Mouse (Mus musculus) cerebellum, adult 11 months (tissue): ENCODE measurements around the gene Lmnb2.

Experiments
- DNase-seq: peaks from one replicate; pipeline ENCODE4 v3.0.0; 2022

Lmnb2 gene

DNA sequence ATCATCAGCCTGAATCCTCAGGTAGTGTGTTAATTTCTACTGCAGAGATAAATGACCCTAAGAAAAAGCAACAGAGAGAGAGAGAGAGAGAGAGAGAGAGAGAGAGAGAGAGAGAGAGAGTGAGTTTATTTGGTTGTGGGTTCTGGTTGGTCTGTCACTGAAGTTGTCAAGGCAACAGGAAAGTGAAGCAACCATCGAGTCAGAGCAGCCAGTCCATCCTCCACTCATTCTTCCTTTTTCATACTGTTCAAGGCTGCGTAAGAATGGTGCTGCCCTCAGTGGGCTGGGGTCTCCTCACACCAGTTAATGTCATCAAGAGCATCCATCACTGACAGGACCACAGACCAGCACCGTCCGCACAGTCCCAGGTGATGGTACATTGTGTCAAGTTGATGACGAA lies 26.2 kb upstream of the Lmnb2 start:
- DNase-seq: no peak

DNA sequence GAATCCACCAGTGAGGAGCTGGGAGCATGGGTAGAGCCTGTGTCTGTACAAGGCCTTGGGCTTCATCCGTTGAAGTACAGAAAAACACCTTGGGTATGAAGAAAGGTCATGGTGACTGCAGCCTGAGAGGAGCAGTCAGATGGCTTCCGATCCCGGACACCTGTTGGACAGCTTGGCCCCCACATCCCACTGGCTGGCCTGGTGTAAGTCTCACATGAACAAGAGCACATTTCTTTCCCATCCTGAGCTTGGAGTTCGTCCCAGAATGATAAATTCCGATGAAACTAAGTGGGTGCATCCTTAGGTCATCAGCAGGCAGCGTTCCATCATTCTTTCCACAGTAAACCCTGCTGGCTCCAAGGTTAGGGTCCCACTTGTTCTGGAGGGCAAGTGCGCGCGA lies 25.7 kb upstream of the Lmnb2 start:
- no peak for DNase-seq

DNA sequence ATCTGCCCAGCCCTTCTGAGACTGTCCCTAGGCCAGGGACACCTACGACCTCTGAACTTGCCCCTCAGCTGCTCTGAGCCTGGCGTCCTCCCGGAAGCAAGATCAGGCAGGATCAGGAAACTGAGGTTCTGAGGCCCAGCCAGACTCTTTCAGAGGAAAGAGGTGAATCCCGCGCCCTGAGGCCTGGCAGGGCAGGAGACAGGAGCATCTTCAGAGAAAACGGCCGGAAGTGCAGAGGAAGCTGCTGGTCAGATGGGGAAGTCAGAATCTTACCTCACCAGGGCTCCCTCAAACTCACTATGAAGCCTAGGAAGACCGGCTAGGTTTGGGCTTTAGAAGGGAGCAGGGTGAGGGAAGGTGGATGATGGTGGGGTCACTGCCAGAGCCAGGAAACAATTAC lies 24.9 kb upstream of the Lmnb2 start:
- DNase-seq: no peak

DNA sequence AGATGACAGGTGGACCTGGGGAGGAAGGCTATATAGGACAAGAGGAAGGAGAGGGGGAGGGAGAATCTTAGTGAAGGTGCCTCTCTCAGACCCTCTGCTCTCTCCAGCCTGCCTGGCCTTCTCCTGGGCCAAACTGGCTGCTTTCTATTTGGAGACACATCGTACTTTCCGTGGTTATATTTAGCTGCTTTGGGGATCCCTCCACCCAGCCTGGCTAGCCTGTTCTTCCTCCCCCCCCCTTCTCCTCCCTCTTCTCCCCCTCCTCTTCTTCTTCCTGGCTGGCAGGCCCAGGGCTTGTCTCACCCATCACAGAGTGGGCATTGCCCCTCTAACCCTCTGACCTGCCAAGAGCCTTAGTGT lies 22.9 kb upstream of the Lmnb2 start:
- no peak for DNase-seq

DNA sequence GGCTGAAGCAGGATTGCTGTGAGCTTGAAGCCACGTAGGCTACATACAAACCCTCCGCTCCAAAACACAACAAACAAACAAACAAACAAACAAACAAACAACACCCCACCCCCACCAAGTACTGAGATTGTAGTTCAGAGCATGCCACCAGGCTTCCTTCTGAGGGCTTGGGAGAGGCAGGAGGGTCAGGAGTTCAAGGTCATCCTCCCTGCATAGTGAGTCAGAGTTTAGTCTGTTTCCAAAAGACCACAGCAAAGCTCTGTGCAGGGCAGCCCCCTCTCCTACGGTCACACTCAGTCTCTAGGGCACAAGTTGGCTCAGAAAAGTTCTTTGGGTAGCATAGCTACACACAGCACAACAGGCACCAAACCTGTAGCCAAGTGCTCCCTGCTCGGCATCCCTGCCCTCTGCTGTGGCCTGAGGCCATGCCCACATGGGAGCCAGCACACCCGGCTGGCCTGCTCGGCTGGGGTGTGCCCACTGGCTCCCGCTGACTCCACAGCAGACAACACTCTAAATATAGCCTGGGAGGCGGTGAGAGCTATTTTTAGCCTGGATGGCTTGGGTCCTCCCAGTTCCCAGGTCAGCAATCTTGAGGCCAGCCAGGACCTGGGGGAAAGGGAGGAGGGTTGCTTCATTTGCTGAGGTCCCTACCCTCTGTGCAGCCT lies 22.4 kb upstream of the Lmnb2 start:
- DNase-seq: no peak

DNA sequence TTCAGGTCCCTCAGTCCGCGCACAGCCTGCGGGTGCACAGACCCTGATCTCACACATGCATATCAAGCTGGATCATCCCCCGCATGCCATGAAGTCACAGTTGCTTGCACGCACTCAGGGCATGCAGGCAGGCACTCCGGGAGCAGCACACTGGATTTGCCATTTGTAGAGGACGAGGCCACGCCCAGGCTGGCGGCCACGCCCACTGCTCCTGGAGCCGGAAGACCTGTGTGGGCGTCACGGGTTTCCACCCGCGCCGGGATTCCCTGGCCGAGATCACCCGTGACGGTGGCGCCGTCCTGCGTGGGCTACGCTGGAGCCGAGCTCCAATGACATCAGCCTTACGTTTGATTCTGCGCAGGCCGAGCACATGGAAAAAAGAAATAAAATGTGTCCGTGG lies 21.6 kb upstream of the Lmnb2 start:
- DNase-seq: peak; percentile 73

DNA sequence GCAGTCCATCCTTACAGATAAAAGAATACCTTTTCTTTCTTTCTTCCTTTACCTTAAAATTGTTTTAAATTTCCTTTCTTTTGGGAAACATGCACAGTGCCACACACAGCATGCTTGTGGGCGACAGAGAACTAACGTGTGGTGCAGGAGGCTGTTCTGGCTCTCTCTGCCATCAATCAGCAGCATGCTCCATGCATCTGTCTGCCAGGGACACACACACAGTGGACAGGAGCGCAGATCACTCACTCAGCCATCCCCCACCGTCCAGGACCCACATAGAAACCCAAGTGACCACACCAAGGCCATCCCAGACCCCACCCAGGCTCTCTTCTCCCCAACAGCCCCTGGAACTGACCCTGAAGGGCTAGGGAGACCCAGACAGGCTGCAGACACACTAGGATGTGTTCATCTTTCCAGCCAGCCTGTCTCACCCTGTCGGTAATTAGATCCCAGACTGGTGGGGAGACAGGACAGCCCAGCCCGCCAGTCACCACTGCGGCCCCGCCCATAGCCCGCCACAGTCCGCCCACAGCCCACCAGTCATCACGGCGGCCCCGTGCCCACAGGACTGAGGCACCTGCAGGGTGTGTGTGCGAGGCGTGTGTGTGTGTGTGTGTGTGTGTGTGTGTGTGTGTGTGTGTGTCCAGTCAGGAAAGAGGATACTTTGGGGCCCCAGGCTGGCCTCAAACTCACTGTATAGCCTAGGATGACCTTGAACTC lies 20.9 kb upstream of the Lmnb2 start:
- DNase-seq: no peak

DNA sequence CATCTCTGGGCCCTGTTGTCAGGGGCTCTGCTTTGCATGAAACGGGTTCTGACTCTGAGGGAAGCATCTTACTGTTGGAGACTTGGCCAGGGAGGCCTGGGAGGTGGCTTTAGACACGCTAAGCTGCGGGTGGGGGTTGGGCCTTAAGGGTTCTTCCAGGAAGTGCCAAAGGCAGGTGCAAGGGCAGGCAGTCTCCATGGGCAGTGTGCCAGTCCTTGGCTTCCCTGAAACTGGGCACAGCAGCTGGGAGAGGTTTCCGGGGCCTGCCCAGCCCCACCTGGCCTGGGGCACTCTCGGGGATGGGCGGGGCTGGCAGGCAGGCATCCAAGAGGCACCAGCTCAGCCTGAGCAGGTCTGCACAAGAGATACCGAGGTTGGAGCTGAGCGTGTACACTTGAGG lies 19.6 kb upstream of the Lmnb2 start:
- no peak for DNase-seq

DNA sequence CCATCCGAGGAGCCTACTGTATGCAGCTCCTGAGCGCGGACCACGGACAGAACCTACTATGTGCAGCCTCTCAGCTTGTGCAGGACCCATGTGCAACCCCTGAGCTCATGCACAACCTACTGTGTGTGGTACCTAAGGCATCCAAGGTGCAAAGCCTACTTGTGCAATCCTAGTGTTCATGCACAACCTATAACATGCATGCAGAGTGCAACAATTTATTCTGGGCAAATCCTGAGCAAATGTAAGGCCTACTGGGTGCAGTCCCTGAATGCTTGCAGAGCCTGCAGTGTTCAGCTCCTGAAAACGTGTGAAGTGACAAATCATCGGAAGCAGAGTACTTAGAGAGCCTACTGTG lies 18.7 kb upstream of the Lmnb2 start:
- DNase-seq: no peak

DNA sequence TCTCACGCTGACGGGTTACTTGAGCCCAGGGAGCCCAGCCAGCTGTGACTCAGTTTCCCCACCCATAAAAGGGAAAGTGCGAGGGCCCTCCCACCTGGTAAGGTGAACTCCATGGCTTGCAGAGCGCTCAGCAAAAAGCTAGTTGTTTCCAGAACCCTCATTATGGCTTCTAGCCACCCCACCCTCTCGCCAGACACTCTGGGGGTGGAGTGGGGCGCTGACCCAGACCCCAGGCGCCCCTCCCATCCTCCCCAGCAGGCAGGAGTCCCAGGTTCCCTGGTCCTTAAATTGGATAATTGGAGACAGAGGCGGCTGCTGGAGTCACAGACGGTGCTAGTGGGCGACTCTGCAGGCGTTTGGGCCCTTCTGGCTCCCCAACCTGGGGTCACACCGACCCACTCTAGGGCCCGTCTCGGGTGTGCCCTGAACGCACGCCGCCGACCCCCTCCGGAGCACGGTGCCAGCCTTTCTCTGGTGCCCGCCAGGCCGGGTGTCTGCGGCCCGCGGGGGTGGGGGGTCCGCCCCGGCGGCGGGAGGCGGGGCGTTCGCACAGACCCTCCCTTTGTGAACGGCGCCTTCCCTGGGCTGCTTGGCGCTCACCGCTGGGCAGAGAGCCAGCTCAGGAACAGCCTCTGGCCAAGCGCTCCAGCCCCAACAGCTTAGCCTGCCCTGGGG lies 18.2 kb upstream of the Lmnb2 start:
- peak; percentile 65 for DNase-seq

DNA sequence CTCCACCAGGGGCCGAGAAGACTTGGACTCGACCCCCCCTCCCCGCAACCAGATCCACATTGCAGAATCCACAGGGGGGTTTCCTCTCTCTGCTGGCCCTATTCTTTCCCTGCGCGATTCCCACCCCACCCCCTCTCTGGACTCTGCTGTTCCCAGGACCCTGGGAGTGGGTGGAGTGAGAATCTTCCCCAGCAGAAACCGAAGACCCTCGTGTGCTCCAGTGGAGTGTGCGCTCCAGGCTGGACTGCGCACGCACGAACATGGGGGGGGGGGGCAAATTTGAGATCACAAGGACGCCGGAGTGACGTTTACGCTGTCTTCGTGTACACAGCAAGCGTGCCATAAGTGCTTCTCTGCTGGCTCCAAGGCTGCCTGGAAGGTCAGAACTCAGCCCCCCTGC lies 17.7 kb upstream of the Lmnb2 start:
- DNase-seq: no peak

DNA sequence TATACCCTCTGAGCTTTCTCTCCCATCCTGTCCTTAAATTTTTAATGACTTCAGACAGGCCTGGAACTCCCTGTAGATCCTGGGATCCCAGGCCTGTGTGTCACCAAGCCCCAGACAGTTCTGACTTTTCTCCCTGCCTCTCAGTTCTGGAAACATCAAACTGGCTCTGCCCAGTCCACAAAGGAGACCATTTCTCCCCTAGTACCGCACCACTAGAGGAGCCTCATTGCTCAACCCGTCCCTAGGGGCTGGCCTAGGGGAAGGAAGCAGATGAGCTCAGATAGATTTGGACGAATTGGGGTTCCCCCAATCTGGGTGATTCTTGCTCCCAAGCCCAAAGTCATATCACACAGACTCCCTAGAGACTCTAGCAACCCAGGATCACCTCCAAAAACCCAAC lies 17.2 kb upstream of the Lmnb2 start:
- no peak for DNase-seq

DNA sequence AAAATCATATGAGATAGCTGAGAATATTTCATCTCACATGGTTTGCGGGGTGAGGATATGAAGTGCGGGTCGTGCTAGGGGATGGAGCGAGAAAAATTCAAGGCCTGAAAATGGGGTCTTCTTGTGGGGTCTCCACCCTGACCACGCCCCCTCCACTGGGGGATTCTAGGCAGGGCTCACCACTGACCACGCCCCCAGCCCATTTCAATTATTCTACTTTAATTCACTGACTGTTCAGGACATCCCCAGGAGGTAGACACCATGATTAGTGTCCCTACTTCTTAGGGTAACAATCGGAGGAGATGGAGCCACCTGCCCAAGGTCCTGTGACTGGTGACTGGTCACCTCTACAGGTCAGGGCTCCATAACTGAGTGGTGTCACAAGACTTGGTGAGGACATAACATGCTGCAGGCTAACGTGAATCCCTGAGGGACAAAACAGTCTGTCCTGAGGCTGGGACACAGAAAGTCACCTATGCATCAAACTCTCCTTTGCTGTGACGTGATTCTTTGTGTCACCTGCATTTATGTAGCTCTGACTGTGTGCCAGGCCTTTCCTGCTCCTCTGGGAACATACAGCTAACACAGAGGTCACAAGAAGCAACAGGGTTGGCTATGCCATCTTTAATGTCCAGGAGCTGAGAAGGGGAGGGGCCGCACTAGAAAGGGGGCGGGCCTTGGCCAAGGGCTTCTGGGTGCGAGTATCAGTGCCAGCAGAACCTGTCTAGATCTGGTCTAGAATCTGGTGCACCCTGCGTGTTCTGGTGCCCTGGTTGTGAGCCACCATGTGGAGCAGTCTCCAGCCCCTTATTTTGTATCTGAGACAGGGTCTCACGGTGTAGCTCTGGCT lies 16.3 kb upstream of the Lmnb2 start:
- DNase-seq: no peak

DNA sequence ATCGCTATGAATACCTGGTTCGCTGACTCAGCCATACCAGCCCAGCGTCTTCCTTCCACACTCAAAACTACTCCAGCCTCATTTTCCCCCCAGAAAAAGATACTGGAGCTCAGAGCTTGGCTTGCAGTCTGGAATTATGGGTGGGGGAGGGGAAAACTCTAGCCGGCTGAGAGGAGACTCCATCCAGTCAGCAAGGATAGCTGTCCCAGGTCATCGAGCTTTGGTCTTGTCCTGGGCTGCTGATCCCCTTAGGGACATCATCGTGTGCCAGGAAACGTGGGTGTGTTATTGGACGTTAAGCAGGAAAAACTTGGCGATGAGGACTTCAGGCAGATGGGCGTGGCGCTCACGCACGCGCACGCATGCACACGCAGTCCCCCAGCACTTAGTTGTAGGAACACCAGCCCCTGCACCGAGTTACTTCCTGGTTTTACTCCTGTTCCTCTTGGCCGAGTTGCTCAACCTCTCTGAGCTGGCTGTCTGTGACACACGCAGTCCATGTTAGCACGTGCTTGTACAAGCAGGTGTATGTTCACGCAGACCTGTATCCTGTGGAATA lies 15.5 kb upstream of the Lmnb2 start:
- no peak for DNase-seq

DNA sequence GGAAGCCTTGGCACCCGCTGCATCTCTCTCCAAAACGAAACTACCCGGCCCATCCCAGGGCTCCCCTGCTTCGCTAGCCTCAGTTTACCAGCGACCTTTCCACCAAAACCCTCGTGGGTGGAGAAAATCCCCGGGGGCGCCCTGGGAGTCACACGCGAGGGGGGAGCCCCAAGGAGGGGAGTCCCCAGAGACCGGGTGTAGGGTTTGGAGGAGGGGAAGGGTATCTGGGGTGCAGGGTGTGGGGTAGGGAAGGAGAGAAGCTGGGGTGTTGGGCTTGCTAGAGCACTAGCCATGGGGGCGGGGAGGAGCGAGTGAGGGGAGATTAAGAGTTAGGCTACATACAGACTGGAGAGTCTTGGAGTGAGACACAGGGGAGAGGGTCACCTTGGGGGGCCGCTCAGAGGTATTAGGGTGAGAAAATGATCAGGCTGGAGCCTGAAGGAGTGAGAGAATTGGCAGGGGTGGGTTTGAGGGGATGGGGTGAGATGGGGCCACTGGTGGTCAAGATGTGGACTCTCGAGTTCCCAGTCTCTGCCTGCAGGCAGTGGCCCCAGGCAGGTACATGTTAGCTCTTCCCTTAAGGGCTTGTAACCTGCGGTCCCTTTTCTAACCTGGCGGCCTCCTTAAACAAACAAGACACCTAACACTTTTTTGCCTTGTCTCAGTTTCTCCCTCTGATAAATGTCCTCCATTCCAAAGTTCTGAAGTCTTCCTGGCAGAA lies 14.8 kb upstream of the Lmnb2 start:
- no peak for DNase-seq

DNA sequence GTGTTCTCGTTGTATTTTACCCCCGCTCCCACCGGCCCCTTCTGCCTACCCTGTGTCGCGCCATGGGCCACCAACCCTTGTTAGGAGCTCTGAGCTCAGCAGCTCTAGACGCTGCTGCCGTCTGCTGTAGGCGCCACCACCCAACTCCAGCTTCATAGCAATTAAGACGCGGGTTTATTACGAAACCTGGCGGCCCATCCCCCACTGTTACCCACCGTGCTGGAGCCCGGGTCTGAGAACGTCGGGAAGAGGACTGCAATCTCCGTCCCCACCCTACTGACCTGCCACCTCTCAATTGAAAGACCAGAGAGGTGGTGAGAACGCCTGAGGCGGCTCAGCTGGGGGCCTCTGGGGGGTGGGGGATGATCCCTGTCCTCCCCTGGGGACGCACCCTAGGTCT lies 14.2 kb upstream of the Lmnb2 start:
- no peak for DNase-seq

DNA sequence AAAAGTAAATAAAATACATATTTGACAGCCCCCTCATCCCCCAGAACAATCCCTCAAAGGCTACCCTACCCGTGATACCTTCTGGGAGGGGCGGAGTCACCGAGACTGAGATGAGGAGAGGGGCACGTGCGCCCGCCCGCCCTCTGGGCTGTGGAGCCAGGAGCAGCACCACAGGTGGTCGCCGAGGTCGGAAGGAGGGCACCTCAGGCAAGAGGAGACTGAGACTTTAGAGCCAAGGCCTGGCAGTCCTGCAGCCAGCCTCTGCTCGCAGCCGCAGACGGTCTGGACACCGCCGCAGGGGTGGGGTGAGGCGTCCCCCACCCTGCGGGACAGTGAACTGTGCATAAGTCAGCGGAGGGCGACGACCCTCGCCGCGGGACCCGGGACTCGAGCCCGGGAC lies 13.7 kb upstream of the Lmnb2 start:
- DNase-seq: no peak

DNA sequence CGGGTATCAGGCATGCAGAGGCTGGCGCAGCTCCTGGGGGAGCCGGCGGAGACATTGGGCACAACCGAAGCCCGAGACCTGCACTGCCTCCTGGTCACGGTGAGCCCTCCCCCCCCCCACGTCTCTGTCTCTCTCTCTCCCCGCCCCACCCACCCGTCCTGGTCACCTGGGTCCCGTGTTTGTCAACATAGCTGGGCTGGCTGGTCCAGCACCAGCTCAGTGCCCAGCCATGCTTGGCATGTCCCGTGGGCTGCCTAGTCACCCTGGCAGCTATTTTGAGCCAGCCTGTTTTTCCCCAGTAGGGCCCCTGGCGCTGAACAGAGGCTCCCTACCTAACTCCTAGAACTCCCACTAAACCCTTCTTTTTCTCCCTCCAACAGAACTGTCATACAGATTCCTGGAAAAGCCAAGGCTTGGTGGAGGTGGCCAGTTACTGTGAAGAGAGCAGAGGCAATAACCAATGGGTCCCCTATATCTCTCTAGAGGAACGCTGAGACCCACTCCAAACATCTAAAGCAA lies 13.2 kb upstream of the Lmnb2 start:
- DNase-seq: no peak

DNA sequence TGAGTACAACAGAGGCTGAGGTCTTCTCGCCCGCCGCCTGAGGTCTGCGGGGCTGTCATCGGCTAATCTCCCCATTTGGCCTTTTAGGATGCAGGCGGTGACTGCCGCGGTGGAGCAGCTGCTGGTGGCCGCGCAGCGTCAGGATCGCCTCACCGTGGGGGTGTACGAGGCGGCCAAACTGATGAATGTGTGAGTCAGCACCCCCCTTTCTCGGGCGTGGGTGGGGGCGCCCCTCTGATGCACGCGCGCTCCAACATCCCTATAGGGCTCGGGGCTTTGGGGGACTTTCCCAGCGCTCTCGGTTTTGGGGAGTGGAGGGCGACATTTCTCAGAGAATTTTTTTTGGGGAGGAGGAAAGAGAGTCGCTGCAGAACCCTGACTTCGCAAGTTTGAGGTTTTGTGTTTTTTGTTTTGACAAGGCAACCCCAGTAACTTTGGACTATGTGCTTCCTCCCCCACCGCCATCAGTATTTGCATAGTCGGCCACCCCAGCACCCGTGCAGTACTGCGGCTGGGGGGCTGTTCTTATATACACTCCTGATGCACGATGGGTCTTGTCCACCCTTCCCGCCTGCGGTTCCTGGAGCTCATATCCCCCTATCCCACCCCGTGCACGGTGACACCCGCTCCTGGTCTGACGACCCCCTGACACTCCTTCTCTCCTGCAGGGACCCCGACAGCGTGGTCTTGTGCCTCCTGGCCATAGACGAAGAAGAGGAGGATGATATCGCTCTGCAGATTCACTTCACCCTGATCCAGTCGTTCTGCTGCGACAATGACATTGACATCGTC lies 12.5 kb upstream of the Lmnb2 start:
- DNase-seq: peak; percentile 61

DNA sequence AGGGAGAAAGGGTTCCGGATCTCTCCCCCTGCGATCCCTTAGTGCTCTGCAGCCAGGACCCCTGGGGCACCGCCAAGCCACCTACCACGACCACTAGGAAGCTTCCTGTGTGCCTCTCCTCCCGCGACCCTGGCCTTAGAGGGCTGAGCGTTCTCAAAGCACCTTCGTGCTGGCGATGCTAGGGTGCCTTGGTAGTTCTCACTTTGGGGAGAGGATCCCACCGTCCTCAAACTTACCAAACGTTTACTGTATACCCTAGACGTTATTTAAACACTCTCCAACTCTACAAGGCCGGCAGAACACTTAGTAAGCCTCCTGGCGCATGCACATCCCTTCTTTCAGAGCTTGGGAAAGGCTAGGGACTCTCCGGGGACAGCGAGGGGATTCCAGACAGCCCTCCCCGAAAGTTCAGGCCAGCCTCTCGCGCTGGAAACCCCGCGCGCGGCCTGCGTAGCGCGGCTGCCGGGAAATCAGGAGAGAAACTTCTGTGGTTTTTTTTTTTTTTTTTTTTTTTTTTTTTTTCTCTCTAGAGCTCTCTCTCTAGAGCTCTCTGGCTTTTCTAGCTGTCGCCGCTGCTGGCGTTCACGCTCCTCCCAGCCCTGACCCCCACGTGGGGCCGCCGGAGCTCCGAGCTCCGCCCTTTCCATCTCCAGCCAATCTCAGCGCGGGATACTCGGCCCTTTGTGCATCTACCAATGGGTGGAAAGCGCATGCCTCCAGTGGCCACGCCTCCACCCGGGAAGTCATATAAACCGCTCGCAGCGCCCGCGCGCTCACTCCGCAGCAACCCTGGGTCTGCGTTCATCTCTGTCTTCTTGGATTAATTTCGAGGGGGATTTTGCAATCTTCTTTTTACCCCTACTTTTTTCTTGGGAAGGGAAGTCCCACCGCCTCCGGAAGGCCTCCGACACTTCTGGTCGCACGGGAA lies 11.5 kb upstream of the Lmnb2 start, which contains the start of gene Gadd45b:
Gadd45b (plus strand) TSS at position 775 of the 928 bp plus-strand sequence.
- peak; percentile 98 for DNase-seq
